Mouse (Mus musculus): ENCODE measurements around the gene Adamts20. TPM values are rescaled to one million over a fixed set of nuclear protein-coding genes. Genes with fewer than 3 reads are reported as not detected.

Adamts20 gene
- polyA plus RNA-seq, 1 experiment, result 0.22 TPM

DNA sequence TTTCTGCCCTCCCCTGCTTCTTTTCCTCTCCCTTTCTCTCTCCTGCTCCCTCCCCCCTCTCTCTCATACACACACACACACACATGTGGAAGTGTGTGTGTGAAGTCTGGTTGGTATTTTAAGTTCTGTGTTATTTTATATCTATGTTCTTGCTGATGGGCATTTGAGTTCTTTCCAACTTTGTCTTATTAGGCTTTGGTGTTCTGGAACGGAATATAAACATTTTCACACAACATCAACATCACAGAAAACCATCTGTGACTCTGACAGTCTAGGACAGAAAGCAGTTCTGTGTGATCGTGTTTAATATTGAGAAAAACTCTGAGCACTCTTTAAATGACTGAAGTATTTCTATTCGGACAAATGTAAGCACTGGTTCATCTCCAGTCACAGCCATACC is 229.1 kb downstream of the Adamts20 start:
- Histone ChIP-seq H3K4me1 (replicated peaks; ENCODE audit: control insufficient read depth, insufficient read depth, low read length) (peaks cover 14% of the 10 kb centered on the region), H3K27me3 (ENCODE audit: control insufficient read depth, insufficient read depth, low read length) (no peaks in the 10 kb centered on the region), H3K36me3 (ENCODE audit: control insufficient read depth, insufficient read depth, low read length) (no peaks in the 10 kb centered on the region), H3K4me3 (ENCODE audit: control insufficient read depth, insufficient read depth, low read length) (no peak overlapping the region), H3K27ac (ENCODE audit: control insufficient read depth, insufficient read depth, low read length) (no peak overlapping the region)
- 82% methylated on average over 3 of the region's 3 CpGs for WGBS
- no peak for DNase-seq
- TF ChIP-seq CTCF (IDR thresholded peaks at IDR 0.05; ENCODE audit: borderline replicate concordance, control insufficient read depth, extremely low read depth, insufficient read depth, low read length, poor library complexity) (no peak), POLR2A (IDR thresholded peaks at IDR 0.05; ENCODE audit: control insufficient read depth, extremely low read depth, insufficient read depth, low read length, poor library complexity) (no peak)

DNA sequence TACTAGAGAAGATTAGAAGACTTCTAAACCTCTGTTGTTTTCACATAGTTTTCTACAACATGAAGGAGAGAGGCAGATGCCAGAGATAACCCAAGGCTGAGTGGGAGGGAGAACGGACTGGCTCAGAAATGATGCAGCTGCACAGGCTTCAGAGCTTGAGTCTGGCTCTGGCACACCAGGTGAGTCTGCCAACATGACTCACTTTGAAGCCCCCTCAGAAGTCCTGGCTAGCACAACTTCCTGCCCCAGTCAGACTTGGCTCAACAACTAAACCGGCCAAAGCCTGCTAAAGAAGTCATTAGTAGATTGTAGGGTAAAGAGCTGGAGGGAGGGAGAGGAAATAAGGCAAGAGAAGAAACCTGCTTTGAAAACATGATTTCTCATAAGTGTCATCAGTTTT is 230.0 kb downstream of the Adamts20 start:
- Histone ChIP-seq H3K4me1 (replicated peaks; ENCODE audit: control insufficient read depth, insufficient read depth, low read length) (peaks cover 19% of the 10 kb centered on the region), H3K27ac (ENCODE audit: control insufficient read depth, insufficient read depth, low read length) (0 out of 2 replicates have a peak overlapping the region, but pooled peaks have one; percentile 54), H3K27me3 (ENCODE audit: control insufficient read depth, insufficient read depth, low read length) (no peaks in the 10 kb centered on the region), H3K4me3 (ENCODE audit: control insufficient read depth, insufficient read depth, low read length) (no peak overlapping the region), H3K36me3 (ENCODE audit: control insufficient read depth, insufficient read depth, low read length) (no peaks in the 10 kb centered on the region)
- TF ChIP-seq POLR2A (IDR thresholded peaks at IDR 0.05; ENCODE audit: control insufficient read depth, extremely low read depth, insufficient read depth, low read length, poor library complexity) (no peak), CTCF (IDR thresholded peaks at IDR 0.05; ENCODE audit: borderline replicate concordance, control insufficient read depth, extremely low read depth, insufficient read depth, low read length, poor library complexity) (no peak)
- 3% methylated on average over 2 of the region's 2 CpGs for WGBS
- DNase-seq, result peak; percentile 22

- peak; percentile 42 for DNase-seq
- H3K4me1 ChIP-seq (replicated peaks; ENCODE audit: control insufficient read depth, insufficient read depth, low read length), result peaks cover 22% of the 10 kb centered on the region
- TF ChIP-seq CTCF (IDR thresholded peaks at IDR 0.05; ENCODE audit: borderline replicate concordance, control insufficient read depth, extremely low read depth, insufficient read depth, low read length, poor library complexity), result no peak
- no peak for TF ChIP-seq POLR2A (IDR thresholded peaks at IDR 0.05; ENCODE audit: control insufficient read depth, extremely low read depth, insufficient read depth, low read length, poor library complexity)
- under 1% methylated on average over 5 of the region's 5 CpGs for WGBS
- no peak overlapping the region for H3K27ac ChIP-seq (ENCODE audit: control insufficient read depth, insufficient read depth, low read length)
- no peaks in the 10 kb centered on the region for H3K36me3 ChIP-seq (ENCODE audit: control insufficient read depth, insufficient read depth, low read length)
- no peaks in the 10 kb centered on the region for H3K27me3 ChIP-seq (ENCODE audit: control insufficient read depth, insufficient read depth, low read length)
- H3K4me3 ChIP-seq (ENCODE audit: control insufficient read depth, insufficient read depth, low read length), result no peak overlapping the region
These were observed 234.0 kb downstream of the Adamts20 start for GRCm38 (mm10) chr15:94231246-94231645.

DNA sequence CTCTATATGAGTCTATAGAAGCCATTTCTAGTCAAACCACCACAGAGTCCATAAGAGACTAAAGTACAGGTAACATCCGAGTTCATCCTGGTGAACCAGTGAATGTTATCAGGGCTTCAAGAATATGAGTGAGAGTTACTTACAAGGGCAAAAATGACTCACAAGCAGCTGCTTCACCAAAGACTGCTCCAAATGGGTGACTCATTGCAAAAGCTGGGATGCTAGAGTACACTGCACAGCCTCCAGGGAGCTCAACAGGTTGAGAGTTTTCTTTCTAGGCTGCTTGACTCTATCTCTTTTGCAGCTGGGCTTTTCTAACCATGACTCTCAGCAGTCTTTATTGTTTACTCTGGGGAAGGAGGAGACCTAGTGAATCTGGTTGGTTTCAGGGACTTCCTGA is 237.8 kb downstream of the Adamts20 start:
- TF ChIP-seq POLR2A (IDR thresholded peaks at IDR 0.05; ENCODE audit: control insufficient read depth, extremely low read depth, insufficient read depth, low read length, poor library complexity), result no peak
- no peak for TF ChIP-seq CTCF (IDR thresholded peaks at IDR 0.05; ENCODE audit: borderline replicate concordance, control insufficient read depth, extremely low read depth, insufficient read depth, low read length, poor library complexity)
- Histone ChIP-seq H3K4me1 (replicated peaks; ENCODE audit: control insufficient read depth, insufficient read depth, low read length) (peaks cover 22% of the 10 kb centered on the region), H3K36me3 (ENCODE audit: control insufficient read depth, insufficient read depth, low read length) (no peaks in the 10 kb centered on the region), H3K4me3 (ENCODE audit: control insufficient read depth, insufficient read depth, low read length) (no peak overlapping the region), H3K27ac (ENCODE audit: control insufficient read depth, insufficient read depth, low read length) (no peak overlapping the region), H3K27me3 (ENCODE audit: control insufficient read depth, insufficient read depth, low read length) (no peaks in the 10 kb centered on the region)
- 100% methylated on average over 1 of the region's 1 CpGs for WGBS
- DNase-seq, result no peak

DNA sequence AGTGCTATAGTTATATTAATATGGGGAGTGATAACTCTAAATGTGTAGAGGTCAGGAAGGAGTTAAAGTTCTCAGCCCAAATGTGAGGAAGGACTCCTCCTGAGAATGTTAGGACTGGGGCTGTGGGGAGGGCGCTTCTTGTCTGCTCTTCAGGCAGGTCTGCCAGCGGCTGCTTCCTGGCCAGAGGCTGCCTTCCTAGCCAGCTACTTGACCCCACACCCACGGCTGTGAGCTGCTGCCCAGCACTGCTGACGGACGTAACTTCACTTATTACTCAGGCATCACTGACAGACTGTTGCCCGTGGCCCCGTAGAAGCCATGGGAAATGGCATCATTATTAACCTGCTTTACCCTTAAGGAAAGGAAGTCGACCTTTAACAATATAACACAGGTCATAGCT is 242.1 kb downstream of the Adamts20 start:
- Histone ChIP-seq H3K27me3 (ENCODE audit: control insufficient read depth, insufficient read depth, low read length) (no peaks in the 10 kb centered on the region), H3K4me3 (ENCODE audit: control insufficient read depth, insufficient read depth, low read length) (no peak overlapping the region), H3K4me1 (replicated peaks; ENCODE audit: control insufficient read depth, insufficient read depth, low read length) (peaks cover 16% of the 10 kb centered on the region), H3K36me3 (ENCODE audit: control insufficient read depth, insufficient read depth, low read length) (no peaks in the 10 kb centered on the region), H3K27ac (ENCODE audit: control insufficient read depth, insufficient read depth, low read length) (no peak overlapping the region)
- no peak for DNase-seq
- no peak for TF ChIP-seq CTCF (IDR thresholded peaks at IDR 0.05; ENCODE audit: borderline replicate concordance, control insufficient read depth, extremely low read depth, insufficient read depth, low read length, poor library complexity)
- TF ChIP-seq POLR2A (IDR thresholded peaks at IDR 0.05; ENCODE audit: control insufficient read depth, extremely low read depth, insufficient read depth, low read length, poor library complexity), result no peak
- 43% methylated on average over 8 of the region's 8 CpGs for WGBS

DNA sequence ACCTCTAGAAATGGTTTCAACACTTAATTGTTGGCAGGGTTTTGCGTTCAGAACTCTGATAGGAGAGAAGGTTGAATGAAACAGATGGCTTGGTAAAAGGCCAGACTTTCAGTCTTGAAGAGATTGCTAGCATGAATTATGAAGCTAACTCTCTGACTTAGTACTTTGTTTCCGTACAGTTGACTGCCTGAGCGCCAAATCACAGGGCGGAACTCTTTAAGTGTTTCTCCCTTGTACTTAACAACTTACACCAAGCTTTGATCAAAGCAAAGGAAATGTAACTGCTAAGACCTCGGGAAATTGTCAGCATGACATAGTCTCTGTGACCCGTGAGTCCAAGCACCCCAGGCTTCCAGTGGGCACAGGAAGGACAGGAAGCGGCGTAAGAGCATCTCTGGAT is 244.5 kb downstream of the Adamts20 start:
- TF ChIP-seq POLR2A (IDR thresholded peaks at IDR 0.05; ENCODE audit: control insufficient read depth, extremely low read depth, insufficient read depth, low read length, poor library complexity), result no peak
- no peak for TF ChIP-seq CTCF (IDR thresholded peaks at IDR 0.05; ENCODE audit: borderline replicate concordance, control insufficient read depth, extremely low read depth, insufficient read depth, low read length, poor library complexity)
- DNase-seq, result no peak
- no peaks in the 10 kb centered on the region for H3K27me3 ChIP-seq (ENCODE audit: control insufficient read depth, insufficient read depth, low read length)
- no peak overlapping the region for H3K4me3 ChIP-seq (ENCODE audit: control insufficient read depth, insufficient read depth, low read length)
- WGBS, result 70% methylated on average over 8 of the region's 8 CpGs
- peaks cover 16% of the 10 kb centered on the region for H3K4me1 ChIP-seq (replicated peaks; ENCODE audit: control insufficient read depth, insufficient read depth, low read length)
- no peak overlapping the region for H3K27ac ChIP-seq (ENCODE audit: control insufficient read depth, insufficient read depth, low read length)
- H3K36me3 ChIP-seq (ENCODE audit: control insufficient read depth, insufficient read depth, low read length), result no peaks in the 10 kb centered on the region

Other genes starting within 250 kb of the Adamts20 start
- gene Pus7l, start 78.1 kb upstream of the Adamts20 start, polyA plus RNA-seq (2012; rRNA removed), result 6.2 and 6.4 TPM in 2 replicates
- 8.8 and 9.1 TPM in 2 replicates for gene Irak4, start 78.2 kb upstream of the Adamts20 start, polyA plus RNA-seq (2012; rRNA removed)
- gene Twf1, start 124.5 kb upstream of the Adamts20 start, polyA plus RNA-seq (2012; rRNA removed), result 20.1 and 23.0 TPM in 2 replicates
- 0.20 and 0.42 TPM in 2 replicates for gene Tmem117, start 163.8 kb upstream of the Adamts20 start, polyA plus RNA-seq (2012; rRNA removed)

All from thymus, adult 2 months (tissue).